Mouse (Mus musculus) inflammation-experienced regulatory T-cells, adult 6 months (primary cell): ENCODE measurements around the gene Serpind1. TPM values are rescaled to one million over a fixed set of nuclear protein-coding genes. Genes with fewer than 3 reads are reported as not detected.

Experiments
- ATAC-seq: one replicate; pipeline ENCODE4 v1.8.0; 2017
- polyA plus RNA-seq, 3 experiments: library from polyadenylated mRNA; unstranded; fragments of 100-300 nt; shearing (Covaris generic); gene quantifications; one replicate each; pipeline ENCODE4 v1.2.1; 2017

The Serpind1 gene
- polyA plus RNA-seq, 3 experiments from 2014 or later: 0.58 to 0.83 (median 0.70) TPM

DNA sequence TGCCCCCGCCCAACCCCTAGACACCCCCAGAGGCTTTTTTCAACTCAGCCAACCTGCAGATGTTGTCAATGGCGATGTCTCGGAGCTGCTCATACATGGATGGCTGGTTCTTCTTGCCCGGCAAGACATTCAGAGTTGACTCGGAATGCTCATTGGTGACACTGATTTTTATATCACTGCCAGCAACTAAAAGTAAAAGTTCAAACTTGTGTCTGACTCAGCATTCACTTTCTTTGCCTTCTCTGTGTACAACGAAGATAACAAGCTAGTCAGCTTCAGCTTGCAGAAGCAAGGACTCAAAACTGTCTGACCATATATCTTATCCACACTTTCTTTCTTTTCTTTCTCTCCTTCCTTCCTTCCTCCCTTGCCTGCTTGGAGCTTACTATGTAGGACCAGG, 24.9 kb downstream of the Serpind1 start:
- no peak for ATAC-seq

DNA sequence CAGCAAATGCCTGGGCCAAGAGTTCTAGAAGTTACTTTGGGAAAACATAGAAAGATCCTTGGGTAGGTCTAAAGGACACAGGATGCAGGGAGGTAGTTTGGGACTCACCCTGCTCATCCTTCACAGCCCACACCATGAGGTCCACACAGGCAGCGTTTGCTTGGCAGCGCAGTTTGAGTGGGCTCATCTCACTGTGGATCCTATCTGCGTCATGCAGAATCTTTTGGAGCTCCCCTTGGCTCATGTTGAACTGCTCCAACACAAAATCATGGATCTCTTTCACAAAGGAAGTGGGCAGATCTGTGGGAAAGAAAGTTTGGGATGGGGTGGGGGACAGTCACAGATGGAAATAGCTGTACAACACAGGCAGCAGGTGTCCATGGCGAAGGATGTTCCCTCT, 27.6 kb downstream of the Serpind1 start:
- ATAC-seq: no peak

DNA sequence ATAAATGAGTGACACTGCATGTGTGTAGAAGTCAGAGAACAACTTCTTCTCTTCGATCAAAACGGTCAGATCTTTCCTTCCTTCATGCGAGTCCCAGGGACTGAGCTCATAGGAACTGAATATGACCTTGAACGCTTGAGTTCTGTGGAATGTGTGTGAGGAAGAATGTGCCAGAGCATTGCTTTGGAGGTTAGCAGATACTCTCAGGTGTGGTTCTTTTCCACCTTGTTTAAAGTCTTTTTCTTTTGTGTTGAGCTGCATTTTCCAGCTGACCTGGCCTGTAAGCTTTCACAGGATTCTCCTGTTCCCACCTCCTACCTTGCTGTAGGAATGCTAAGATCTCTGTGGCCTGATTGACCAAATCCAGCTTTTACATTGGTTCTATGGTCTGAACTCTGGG, 51.1 kb downstream of the Serpind1 start:
- ATAC-seq: no peak

DNA sequence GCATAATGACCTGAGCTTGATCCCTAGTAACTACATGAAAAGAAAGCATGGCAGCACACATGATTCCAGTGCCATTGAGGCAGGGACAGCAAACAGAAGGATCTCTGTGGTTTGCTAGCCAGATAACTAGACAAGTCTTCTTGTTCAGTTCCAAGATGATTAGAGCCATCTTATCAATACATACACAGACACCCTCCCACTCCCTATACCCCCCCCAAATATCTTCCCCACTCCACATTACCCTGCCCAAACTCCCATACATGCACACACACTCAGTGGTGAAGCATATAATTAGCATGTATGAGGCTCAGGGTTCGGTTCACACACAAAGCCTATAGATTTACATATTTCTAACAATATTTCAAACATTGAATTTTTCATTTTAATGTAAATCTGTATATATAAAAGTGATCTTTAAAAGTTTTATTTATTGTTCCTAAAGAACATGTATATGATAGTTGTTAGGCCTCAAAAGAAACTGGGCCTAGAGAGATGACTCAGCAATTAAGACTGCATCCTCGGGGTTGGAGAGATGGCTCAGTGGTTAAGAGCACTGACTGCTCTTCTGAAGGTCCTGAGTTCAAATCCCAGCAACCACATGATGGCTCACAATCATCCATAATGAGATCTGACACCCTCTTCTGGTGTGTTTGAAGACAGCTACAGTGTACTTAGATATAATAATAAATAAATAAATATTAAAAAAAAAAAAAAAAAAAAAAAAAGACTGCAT, 52.6 kb downstream of the Serpind1 start:
- ATAC-seq: no peak

DNA sequence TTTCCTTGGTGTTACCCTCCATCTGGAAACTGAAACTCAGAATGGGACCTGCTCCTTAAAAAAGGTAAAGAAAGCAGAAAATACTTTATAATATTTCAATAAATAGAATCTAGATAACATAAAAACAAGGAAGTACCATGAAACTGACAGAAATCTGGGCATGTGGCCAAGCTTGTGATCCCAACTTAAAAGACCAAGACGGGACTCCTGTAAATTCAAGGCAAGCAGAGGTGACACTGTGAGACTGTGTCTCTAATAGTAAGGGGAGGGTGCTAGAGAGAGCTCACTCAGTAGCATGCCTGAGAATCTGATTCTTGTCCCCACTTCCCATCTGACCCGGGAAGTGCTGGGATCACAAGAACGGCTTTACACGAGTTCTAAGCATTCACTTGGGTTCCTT, 61.6 kb downstream of the Serpind1 start:
- no peak for ATAC-seq

Other genes starting within 250 kb of the Serpind1 start
- gene Ppil2, start 220.1 kb upstream of the Serpind1 start, polyA plus RNA-seq: 100 to 1,000 TPM; 205 to 233 (median 224) TPM
- gene 2610318N02Rik, start 206.2 kb upstream of the Serpind1 start, polyA plus RNA-seq: 10 to 100 TPM in 1 of 3 experiments, 1 to 10 TPM in 2; 3.4 to 26.3 (median 5.8) TPM
- 10 to 100 TPM; 17.5 to 69.8 (median 18.3) TPM for gene Sdf2l1, start 199.0 kb upstream of the Serpind1 start, polyA plus RNA-seq
- gene Ydjc, start 186.8 kb upstream of the Serpind1 start, polyA plus RNA-seq: 10 to 100 TPM in 1 of 3 experiments, 1 to 10 TPM in 2; 5.3 to 11.5 (median 7.4) TPM
- gene Ccdc116, start 184.1 kb upstream of the Serpind1 start, polyA plus RNA-seq: 1 to 10 TPM in 1 of 3 experiments, under 1 TPM in 2; 0.57 to 1.1 (median 0.70) TPM
- 100 to 1,000 TPM; 241 to 356 (median 330) TPM for gene Ube2l3, start 128.7 kb upstream of the Serpind1 start, polyA plus RNA-seq
- under 1 TPM in 1 of 3 experiments, not detected in 2; 0.07 TPM for gene Rimbp3, start 122.8 kb upstream of the Serpind1 start, polyA plus RNA-seq
- gene Hic2, start 97.8 kb upstream of the Serpind1 start, polyA plus RNA-seq: 1 to 10 TPM in 1 of 3 experiments, under 1 TPM in 2; 0.72 to 1.8 (median 0.83) TPM
- 10 to 100 TPM; 16.9 to 42.0 (median 36.2) TPM for gene Tmem191c, start 55.3 kb upstream of the Serpind1 start, polyA plus RNA-seq
- 10 to 100 TPM in 2 of 3 experiments, 1 to 10 TPM in 1; 9.0 to 16.6 (median 11.6) TPM for gene Snap29, start 74.6 kb downstream of the Serpind1 start, polyA plus RNA-seq
- gene Pi4ka, start 74.9 kb downstream of the Serpind1 start, polyA plus RNA-seq: 10 to 100 TPM; 45.7 to 57.2 (median 55.3) TPM
- 10 to 100 TPM; 18.5 to 26.2 (median 19.8) TPM for gene Crkl, start 120.6 kb downstream of the Serpind1 start, polyA plus RNA-seq
- not detected for gene Aifm3, start 158.2 kb downstream of the Serpind1 start, polyA plus RNA-seq
- gene Lztr1, start 177.3 kb downstream of the Serpind1 start, polyA plus RNA-seq: 10 to 100 TPM; 41.0 to 66.9 (median 51.0) TPM
- gene Thap7, start 199.8 kb downstream of the Serpind1 start, polyA plus RNA-seq: 10 to 100 TPM; 58.2 to 74.8 (median 67.4) TPM
- under 1 TPM in 1 of 3 experiments, not detected in 2; 0.27 TPM for gene Lrrc74b, start 229.9 kb downstream of the Serpind1 start, polyA plus RNA-seq
- not detected for gene P2rx6, start 230.5 kb downstream of the Serpind1 start, polyA plus RNA-seq